Mouse (Mus musculus) gastrocnemius, adult 8-10 months (tissue): Measurements from ENCODE around the gene Gm20929. TPM values are rescaled to one million over a fixed set of nuclear protein-coding genes. Genes with fewer than 3 reads are reported as not detected.
"Not testable (repeated sequence)": the region's sequence is repeated elsewhere in the genome, so short reads cannot be mapped to it uniquely, and the experiment has no call there.

Experiments
- DNase-seq, 2 experiments: peaks; one replicate each; pipeline ENCODE4 v3.0.0; 2022; ENCODE audit warnings: low spot score in 2 of 2
- total RNA-seq, 4 experiments: library from RNA; stranded (reverse); gene quantifications; 2 replicates each; pipeline ENCODE4 v1.2.4; 2022

Gm20929 gene
- total RNA-seq: not detected

GRCm38 (mm10) chrY:53843649-53844048 lies at the start of gene Gm20929:
TSS of gene Gm20929 (plus strand) at chrY:53843949.
- DNase-seq: not testable (repeated sequence)
